Mouse (Mus musculus): ENCODE data around the gene Zc3h7a.

DNA sequence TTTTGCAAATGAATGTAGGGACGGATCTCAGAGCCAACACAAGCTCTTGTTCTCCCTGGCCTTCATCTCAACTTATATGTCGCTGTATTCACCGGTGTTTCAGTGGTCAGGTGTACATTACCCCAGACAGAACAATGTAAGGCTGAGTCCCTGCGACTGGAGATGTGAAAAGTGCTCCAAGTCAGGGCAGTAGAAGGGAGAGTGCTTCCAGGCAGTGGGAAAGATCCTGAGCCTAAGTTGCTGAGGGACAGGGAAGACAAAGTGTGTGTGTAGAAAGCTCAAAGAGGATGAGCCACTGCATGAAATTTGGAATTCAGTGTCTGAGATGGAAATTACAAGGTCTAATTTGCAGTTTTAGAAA is 671 bp upstream of the Zc3h7a start:
- TF ChIP-seq POLR2A (IDR thresholded peaks at IDR 0.05; ENCODE audit: borderline replicate concordance, extremely low read depth, low read depth, low read length) (no peak), CTCF (IDR thresholded peaks at IDR 0.05; ENCODE audit: insufficient read depth, low read length) (no peak)

Measured in lung, adult 2 months (tissue).